Mouse (Mus musculus) right cerebral cortex, adult 2 months (tissue): ENCODE results near the gene Kcng3.

Experiments used
- DNase-seq, 2 experiments: peaks; one replicate each; pipeline ENCODE4 v3.0.0; 2021 to 2022; ENCODE audit warnings: low spot score in 2 of 2

Gene Kcng3

GRCm38 (mm10) chr17:83630787-83631678, 662 bp downstream of the Kcng3 start:
- peak in 1 of 2 experiments; percentile 38 for DNase-seq

- DNase-seq, result no peak
Observed at GRCm38 (mm10) chr17:83613907-83614306, 17.8 kb downstream of the Kcng3 start.

- DNase-seq, result no peak
Observed at GRCm38 (mm10) chr17:83609532-83609931, 22.2 kb downstream of the Kcng3 start.

- DNase-seq, result peak in 1 of 2 experiments; percentile 44
Observed at GRCm38 (mm10) chr17:83600976-83601375, 30.7 kb downstream of the Kcng3 start.

- no peak for DNase-seq
Observed at GRCm38 (mm10) chr17:83595966-83596365, 35.7 kb downstream of the Kcng3 start.

- no peak for DNase-seq
Observed at GRCm38 (mm10) chr17:83594526-83594925, 37.2 kb downstream of the Kcng3 start.

- DNase-seq, result no peak
Observed at GRCm38 (mm10) chr17:83593396-83593795, 38.3 kb downstream of the Kcng3 start.

GRCm38 (mm10) chr17:83588663-83589341, 42.9 kb downstream of the Kcng3 start:
- no peak for DNase-seq

GRCm38 (mm10) chr17:83587731-83588130, 44.0 kb downstream of the Kcng3 start:
- DNase-seq, result peak; percentile 52 to 73

- DNase-seq, result no peak
Observed at GRCm38 (mm10) chr17:83582585-83582984, 49.1 kb downstream of the Kcng3 start.

GRCm38 (mm10) chr17:83580734-83581133, 51.0 kb downstream of the Kcng3 start:
- no peak for DNase-seq

- no peak for DNase-seq
Observed at GRCm38 (mm10) chr17:83576810-83577371, 54.8 kb downstream of the Kcng3 start.

GRCm38 (mm10) chr17:83574615-83575014, 57.1 kb downstream of the Kcng3 start:
- DNase-seq, result no peak

GRCm38 (mm10) chr17:83573128-83573527, 58.6 kb downstream of the Kcng3 start:
- no peak for DNase-seq

GRCm38 (mm10) chr17:83572366-83572765, 59.3 kb downstream of the Kcng3 start:
- DNase-seq, result no peak

GRCm38 (mm10) chr17:83567375-83567774, 64.3 kb downstream of the Kcng3 start:
- no peak for DNase-seq

- DNase-seq, result no peak
Observed at GRCm38 (mm10) chr17:83565506-83565905, 66.2 kb downstream of the Kcng3 start.

GRCm38 (mm10) chr17:83564119-83564820, 67.4 kb downstream of the Kcng3 start:
- DNase-seq, result no peak

- DNase-seq, result peak in 1 of 2 experiments; percentile 49
Observed at GRCm38 (mm10) chr17:83563703-83564111, 68.0 kb downstream of the Kcng3 start.

- no peak for DNase-seq
Observed at GRCm38 (mm10) chr17:83562153-83563010, 69.3 kb downstream of the Kcng3 start.

- no peak for DNase-seq
Observed at GRCm38 (mm10) chr17:83559081-83559480, 72.6 kb downstream of the Kcng3 start.
